Mouse (Mus musculus): ENCODE measurements at regions not wholly inside any gene's neighbourhood (a gene's known extent, or its start where the extent isn't known, plus 50 kb on each side); places are given as distances from the start of the nearest gene placed in this dataset.

DNA sequence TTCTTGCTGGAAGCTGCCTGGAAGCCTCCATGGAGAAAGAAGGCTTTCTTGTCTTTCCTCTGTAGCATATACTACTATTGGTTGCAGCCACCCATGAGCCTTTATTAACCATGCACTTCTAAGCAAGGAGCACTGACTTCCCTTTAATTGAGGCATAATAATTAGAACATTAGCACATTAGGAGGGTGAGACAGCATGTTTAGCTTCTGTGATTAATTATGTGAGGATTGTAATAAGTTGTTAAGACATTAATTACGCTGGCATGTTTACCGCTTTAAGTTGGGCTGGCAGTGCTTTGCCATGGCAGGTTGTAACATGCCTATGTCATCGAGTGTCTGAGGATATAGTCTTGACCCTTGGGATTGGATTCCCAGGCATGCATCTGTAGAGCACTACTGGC is 391.7 kb downstream of the Brinp2 start:
- DNase-seq = no peak

DNA sequence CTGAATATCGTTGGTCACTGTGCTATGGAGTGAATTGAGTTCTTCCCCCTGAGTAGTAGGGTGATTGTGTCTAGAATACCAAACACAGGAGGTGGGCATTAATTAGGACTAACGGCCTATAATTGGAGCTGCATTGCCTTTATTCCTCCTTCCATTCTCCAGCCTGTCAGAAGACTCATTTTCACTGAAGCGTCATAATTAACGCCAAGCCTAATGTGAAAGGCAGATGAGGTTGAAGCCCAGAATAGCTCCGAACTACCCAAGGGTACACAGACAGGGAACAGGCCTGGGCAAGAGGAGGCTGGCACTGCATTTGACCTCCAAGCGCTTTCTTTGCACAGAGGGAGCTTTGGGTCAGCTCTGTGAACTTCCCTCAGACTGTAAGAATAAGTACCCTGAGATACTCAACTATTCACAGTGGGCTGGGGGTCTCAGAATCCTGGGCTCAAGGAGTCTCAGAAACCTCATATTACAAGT is 386.5 kb downstream of the Brinp2 start:
- DNase-seq = no peak

DNA sequence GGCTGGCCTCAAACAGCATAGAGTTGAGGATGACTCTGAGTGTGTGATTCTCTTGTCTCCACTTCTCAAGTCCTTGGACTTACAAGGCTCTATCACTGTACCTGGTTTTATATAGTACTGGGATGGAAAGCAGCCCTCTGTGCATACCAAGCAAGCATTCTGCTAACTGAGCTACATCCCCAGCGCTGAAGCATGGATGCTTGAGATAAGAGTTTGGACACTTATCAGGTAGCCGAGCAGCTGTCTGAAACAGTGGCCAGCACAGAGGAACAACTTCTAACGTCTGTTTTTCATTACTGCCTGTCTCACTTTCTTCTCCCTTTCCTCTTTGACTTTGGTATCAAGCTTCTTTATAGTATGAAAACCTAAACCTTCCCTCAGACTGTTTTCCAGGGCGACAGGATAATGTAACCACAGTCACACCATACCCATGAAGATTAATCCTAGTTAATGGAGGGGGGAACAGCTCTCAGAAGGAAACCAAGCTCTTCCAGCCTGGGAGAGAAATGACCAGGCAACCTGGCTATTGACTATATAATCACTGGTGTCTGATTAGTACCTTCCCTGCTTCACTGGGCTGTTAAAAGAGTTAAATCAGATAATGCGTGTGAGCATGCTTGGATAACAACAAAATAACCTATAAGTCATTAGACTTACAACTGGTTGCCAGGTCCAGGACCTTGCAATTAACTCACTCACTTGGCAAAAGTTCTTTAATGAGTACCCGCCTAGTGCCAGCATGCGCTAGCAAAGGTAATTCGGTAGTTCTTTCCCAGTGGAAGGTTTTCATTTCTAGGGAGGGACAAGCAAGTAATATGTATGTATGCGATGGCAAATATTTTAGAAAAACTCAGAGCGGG is 382.5 kb downstream of the Brinp2 start:
- no peak for DNase-seq

DNA sequence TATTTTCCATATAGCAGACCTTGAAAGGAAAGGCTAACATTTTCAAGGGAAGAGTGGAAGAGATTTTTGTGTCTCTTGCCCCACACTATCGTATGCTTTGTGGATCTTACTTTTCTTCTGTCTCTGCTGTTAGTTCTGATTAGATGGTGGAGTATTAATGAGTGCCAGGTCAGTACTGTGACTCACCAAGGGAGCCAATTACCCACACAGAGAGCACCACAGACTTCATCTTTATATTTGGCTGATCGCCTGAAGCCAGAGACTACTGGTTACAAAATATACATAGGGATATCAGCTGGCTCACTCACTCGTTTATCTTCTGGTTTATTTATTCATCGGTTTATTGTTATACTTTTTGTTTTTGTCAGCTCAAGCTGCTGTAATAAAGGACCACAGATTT is 381.5 kb downstream of the Brinp2 start:
- no peak for DNase-seq

DNA sequence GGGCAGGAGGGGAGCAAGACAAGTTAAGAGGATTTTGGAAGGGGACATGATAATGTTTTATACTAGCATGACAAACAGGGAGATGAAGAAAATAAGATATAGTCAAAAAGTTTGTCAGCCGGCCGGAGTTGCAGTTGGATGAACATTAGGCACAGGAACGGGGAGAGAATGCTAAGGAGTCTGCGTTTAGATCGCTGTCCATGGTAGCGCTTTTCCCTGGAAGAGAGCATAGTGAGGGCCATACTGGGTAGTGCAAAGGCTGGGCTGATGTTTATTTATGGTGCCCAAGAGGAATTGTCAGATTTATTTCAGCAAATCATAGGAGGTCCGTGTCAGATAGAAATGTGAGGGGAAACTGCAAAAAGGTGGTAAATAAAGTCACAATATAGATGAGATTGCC is 337.0 kb downstream of the Brinp2 start:
- DNase-seq = no peak

DNA sequence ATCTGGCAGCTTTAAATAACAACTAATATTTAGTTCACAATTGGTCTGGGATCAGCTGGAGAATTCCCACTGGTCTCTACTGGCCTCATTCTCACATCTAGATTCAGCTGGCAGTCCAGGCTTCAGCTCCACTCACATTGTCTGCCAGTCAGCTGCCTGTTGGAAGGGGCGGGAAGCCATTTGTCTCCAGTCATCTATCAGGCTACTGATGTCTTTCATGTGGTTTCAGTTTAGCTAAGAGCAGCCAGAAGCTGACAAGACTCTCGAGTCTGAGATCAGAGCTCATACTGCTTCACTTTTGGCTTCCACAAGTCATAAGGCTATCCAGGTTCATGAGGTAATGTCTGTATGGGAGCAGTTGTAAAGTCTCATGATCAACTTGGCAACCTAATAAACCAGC is 316.4 kb downstream of the Brinp2 start:
- DNase-seq = no peak

DNA sequence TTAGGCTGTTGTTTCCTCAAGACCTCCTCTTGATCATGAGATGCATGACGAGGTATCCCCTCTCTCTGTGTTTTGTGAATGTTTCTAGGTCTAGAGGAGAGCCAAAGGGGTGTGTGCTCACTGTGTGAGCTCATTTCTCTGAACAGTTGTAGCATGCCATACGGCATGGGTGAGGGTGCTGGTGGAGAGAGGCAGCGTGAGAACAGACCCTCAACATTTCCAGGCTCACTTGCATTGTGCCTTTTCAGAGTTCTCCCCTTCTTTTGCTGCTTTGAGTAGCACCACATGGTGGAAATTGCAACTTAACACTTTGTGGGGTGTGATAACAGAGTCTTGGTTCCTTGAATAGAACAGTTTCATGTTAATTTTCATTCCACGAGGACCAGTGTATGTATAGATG is 315.8 kb downstream of the Brinp2 start:
- DNase-seq = no peak

DNA sequence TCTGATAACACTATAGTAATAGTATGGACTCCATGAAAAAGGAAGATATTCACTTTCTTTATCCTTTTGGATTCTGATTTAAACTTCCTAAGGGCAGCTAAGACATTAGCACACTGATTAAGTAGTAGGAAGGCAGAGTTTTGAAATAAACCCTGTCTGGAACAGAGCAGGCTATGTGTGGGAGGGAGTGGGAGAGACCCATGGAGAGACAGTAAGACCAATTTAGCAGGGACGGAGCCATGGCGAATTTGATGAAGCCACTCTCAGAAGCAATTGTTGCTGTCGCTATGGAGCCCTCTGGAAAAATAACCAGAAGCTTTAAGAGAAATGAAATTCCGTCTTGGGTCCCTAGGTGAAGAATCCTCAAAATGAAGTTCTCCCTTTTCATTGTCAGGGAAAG is 303.5 kb downstream of the Brinp2 start:
- no peak for DNase-seq

DNA sequence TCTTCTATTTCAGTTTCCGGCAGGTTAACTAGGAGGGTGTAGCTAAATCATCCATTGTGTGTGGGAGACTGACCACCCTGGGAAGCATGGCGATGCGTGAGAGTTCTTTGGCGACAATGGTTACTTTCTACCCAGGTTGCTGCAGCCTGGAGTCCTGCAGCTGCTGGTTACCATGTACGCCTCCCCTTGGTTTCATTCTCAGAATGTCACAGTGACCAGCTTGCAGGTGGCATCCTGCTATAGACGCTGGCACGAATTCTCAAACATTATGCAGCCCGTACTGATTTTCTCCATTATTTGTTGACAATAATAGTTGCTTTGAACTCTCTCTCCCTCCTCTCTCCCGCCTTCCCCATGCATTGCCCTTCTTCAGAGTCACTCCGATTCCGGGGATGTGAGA is 301.2 kb downstream of the Brinp2 start:
- no peak for DNase-seq

DNA sequence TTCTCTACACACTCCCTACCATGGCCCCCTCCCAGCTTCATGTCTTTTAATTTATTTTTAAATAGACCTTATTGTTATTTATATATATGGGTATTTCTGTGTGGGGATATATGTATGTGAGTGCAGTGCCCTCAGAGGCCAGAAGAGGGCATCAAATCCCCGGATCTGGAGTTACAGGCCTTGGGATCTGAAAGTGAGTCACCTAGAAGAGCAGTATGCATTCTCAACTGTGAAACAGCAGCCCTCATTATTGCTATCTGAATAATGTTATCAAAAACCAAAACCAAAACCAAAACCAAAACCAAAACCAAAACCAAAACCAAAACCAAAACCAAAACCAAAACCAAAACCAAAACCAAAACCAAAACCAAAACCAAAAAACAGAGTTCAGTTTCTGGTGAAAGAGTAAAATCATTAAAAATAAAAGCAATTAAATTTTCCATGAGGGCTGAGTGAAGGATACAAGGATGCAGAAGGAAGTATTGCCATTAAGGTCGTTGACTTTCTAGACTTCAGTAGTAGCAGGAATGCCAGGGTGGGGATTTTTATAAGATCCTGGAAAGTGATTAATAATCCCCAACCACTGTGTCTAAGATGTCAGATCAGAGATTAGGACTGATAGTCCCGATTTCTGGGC is 299.0 kb downstream of the Brinp2 start:
- no peak for DNase-seq

DNA sequence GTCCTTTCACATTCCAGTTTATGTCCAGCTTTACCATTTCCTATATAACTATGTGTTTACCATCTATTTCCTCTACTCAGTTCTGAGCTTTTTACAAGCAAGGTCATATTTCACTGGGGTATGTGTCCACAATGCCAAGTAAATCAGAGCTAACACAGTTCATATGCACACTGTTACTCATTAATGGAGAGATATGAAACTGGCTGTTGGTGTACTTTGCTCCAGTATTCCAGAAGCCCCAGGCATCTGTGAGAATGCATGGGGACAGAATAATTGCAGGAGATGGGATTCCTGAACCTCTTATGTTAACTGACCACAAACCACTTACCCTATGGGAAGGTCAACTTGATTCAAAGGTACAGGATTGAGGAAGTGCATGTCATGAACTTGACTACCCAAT is 298.3 kb downstream of the Brinp2 start:
- no peak for DNase-seq

DNA sequence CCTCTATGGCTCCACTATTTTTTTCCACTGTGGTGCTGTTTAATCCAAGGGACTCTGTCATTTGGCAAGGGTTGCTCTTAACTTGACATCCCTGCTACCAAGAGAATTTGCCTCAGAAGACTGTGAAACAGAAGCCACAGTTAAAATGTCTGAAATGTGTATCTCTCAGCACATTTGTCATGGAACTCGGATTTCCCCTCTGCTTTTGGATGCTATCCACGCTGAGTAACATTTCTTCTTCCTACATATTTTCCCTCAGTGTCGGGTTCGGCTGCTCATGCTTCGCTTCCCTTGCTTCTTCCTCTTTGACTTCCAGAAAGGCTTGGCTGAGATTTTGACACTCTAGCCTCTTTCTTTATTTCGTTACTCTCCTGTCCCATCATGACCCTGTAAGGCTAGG is 294.1 kb downstream of the Brinp2 start:
- DNase-seq = no peak

DNA sequence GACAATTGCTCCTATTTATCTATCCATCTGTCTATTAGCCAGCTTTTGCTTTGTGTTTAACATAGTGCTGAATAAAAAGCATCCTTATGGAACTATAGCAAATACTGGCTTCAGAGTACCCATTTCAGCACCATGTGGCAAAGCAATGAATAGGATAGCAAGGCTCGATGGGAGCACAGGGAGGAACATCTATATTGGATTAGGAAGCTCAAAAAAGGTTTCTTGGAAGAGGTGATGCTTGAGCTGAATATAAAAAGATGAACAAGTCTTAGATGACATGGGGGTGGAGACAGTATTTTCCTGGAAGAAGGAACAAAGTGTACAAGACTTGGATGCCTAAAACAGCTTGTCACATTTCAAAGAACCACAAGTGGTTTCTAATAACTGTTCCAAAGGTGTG is 273.9 kb downstream of the Brinp2 start:
- no peak for DNase-seq

DNA sequence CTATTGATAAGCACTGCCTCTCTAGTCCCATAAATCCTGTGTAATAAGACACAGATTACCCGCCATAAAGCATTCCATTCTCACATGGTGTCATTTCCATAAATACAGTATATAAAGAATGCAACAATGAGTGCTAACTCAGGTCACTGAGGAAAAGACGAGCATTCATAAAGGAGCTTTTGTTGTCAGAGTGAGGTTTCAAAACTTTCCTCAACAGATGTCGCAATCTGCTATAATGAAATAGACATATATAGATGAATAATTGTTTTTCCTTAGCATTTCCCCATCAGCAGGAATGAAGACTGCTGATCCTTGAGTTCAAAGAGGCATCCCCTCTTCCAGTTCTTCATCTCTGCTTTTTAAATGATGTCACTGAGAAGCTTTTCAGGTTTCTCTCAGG is 270.3 kb downstream of the Brinp2 start:
- no peak for DNase-seq

DNA sequence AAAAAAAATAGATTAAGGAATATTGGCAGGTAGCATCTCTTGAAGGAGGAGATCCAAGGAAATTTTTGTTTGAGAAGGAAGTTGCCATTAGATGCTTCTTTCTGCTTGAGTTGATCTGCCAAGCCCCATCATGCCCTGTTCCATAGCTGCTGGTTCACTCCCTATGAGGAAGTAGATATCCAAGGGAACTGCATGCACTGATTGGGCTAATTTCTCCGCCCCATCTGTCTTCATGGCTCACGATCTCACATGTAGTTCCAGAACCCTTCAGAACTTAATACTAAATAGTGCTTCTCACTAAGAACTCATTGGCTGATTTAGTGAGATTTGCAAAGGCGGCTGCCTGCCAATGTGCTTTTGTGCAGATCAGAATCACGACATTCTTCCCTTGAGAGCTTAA is 258.6 kb downstream of the Brinp2 start:
- no peak for DNase-seq

DNA sequence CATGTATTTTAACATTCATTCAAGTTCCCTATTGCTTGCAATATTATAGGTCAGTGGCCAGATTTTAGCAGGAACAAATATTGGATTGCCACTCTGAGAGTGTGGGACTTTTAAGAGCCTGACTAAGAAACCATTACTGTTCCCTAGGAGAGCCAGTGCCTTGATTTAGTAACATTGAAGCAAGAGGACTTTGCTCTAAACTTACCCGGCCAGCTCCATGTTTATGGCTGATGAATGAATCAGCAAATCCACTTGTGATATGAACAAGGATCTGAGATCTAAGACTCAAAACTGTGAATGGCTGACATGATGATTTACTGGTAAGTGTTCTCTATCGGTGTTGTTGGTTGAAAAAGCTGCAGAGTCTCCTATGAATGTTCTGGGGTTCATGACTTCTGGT is 236.4 kb downstream of the Brinp2 start:
- no peak for DNase-seq

DNA sequence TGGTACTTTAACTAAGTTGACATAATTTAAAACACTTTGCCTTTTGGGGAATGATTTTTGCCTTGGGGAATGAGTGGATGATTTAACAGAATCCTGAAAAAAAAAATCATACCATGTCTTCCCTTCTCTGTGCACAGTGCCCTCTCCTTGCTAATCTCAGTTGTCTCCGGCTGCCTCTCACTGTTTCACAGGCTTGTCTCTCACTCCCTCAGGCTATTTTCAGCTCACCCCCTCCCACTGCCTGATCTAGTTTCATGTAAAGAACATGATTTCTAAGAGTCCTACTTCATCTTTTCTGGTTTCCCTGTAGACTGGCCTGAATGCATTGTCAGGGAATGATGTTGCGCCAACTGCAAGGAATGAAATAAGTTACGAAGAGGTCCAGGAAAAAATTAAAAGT is 231.2 kb downstream of the Brinp2 start:
- no peak for DNase-seq

DNA sequence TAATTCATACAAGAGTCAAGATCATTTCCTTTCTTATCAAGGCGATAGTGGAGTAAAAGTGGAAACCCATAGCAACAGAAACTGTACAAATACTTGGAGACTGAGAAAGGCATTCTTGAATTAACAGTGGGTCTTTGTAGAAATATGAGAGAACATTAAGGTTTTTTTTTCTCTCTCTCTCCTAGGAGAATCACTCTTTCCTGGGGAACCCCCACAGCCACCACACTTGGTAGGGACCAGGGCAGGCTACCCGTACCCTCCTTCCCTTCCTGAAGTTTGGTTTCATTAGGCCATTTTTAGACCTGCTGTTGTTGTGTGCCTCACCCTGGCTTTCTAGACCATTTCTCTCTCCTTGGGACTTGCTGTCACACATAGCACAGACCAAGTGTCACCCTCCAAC is 229.9 kb downstream of the Brinp2 start:
- DNase-seq = no peak

DNA sequence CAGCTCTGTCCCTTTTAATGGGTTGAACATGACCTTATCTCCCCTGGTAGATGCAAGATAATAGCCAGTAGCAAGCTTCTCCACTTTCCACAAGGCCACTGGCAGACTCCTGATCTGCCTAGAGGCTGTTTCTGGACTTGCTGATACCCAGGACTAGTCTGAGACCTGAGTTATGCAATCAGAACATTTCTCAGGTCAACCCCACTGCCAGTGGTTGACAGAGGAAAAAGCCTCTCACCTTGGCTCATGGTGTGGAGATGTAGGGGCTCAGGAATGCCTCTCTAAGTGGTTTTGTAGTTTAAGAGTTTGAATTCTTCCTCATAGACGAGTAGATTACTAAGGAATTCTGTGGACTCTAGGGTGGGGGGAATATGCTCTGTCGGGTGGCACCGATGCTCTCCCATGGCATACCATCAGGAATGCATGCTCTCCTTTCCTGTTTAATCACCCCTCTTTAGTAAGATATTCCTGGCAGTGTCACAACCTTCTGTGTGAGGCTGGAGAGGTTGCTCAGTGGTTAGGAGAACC is 226.8 kb downstream of the Brinp2 start:
- DNase-seq = no peak

DNA sequence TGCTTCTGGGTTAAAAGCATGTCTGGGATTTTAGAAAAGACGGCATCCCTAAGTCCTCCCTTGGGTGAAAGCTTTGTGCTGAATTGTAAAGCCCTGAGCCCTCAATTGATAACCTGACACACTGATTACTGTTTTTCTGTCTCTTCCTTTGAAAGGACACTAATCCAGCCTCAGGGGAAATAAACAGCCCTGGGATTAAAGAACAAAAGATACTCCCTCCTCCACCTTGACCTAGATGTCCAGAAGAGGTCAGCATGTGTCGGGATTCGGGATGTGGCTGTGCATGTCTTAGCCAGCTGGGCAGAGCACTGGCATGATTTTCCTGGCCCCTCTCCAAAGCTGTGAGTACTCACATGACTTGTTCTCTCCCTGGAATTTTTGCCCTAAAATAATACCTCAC is 208.6 kb downstream of the Brinp2 start:
- DNase-seq = peak; percentile 7

DNA sequence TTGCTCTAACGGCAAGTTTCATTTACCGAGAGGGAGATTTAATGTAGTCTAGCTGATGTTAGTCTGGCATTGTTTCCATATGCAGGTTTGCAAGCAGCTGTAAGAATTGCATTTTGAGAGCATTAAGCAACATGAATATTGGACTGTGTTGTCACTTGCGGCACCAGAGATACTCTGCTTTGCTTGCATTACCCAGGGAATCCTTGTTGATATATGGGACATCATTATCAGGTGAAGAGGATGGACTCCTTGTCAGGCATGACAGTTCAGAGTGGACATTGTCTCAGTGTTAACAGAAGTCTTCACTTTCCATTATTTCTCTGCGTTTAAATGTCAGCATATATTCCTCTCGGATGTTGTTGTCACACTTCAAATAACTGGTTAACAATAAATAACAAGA is 208.1 kb downstream of the Brinp2 start:
- no peak for DNase-seq

DNA sequence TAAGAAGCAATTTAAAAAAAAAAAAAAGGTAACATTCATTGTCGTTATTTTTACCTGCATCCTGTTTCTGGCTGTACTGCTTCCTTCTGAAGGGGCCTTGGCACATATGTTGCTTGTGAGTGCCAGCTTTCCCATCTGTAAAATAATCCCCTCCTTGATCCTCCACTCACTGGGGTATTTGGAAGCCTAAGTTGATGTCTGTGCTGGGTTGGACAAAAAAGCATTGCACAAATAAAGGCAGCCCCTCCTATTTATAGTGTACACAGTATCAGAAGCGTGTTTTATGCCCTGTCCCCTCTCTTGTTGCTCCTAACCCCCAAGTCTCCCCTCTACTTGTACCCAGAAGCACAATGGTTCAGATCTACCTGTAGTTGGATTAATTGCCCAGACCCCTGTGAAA is 195.0 kb downstream of the Brinp2 start:
- DNase-seq = no peak

DNA sequence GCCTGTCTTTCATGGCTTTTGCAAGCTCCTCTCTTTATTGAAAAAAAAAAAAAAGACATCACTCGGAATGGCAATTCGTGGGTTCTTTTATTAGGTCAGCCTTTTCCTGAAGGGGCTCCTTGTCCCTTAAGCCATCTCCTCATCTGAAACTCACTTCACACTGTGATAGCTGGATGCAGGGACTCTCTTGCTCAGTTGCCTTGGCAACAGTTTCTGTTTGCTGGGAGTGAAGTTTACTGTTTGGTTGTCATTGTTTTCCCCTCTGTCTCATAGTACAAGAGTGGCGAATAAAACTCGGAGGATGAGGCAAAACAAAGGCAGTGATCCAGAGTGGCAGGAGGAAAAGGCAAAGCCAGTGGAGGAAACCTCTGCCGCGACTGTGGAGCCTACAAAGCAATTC is 194.6 kb downstream of the Brinp2 start:
- no peak for DNase-seq

DNA sequence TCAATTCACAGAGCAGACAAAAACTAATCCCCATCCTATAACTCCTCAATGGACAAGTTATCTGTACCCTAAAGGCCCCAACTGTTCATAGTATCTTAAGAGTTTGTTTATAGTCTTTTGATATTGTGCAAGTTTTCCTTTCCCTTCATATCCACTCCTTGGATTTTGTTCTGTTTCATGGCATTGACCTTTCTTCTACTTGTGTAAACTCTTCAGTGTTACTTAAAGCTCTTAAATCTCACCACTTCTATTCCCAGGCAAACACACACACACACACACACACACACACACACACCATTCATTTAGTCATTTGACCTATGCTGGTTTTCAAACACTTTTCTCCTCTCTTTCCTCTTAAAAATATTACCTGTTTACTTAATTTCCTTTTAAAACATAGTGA is 192.7 kb downstream of the Brinp2 start:
- no peak for DNase-seq

DNA sequence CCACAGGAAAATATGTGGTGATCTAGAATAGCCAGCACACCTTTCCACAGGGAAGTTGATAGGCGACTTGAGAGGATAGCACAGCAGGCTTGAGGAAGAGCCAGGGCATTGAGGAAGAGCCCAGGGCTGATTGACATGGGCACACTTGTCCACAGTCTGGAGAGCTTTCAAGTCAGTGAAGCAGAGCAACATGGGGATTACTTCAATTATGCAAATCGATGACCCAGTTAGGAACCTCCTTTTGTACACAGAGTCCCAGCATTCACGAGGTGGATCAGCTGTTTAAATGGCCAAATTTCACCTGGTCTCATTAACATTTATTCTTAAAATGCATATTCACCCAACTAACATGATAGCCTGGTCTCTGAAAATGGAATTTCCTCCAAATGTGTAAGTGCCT is 186.1 kb downstream of the Brinp2 start:
- no peak for DNase-seq

Measured in cerebellum, adult 8-10 months (tissue).